Mouse (Mus musculus): ENCODE measurements around the gene Nfkbia. TPM values are rescaled to one million over a fixed set of nuclear protein-coding genes. Genes with fewer than 3 reads are reported as not detected.
A peak's percentile ranks its signal among the peaks of the same experiment; 100 is the strongest.

Gene Nfkbia
- polyA plus RNA-seq, 1 experiment from 2014 or later = 75.2 TPM

GRCm38 (mm10) chr12:55492941-55493340 is 494 bp upstream of the Nfkbia start:
- no peaks in the 10 kb centered on the region for H3K9me3 ChIP-seq (ENCODE audit: control insufficient read depth, low read length)
- H3K4me3 ChIP-seq (ENCODE audit: low read length) = peak overlapping the region; percentile 96
- under 1% methylated on average over 12 of the region's 12 CpGs for WGBS
- H3K4me1 ChIP-seq (ENCODE audit: control insufficient read depth, insufficient read depth, low read length) = peaks cover 14% of the 10 kb centered on the region
- no peak for ATAC-seq (ENCODE audit: low FRiP score, low TSS enrichment)
- H3K36me3 ChIP-seq (ENCODE audit: control insufficient read depth, insufficient read depth, low read length) = peaks cover 32% of the 10 kb centered on the region
- H3K9ac ChIP-seq (ENCODE audit: low read depth, low read length) = peak overlapping the region; percentile 96
- peak overlapping the region; percentile 74 for H3K4me2 ChIP-seq (replicated peaks; ENCODE audit: low read depth, low read length)
- peak overlapping the region; percentile 100 for H3K27ac ChIP-seq (ENCODE audit: low read depth, low read length)
- no peaks in the 10 kb centered on the region for H3K27me3 ChIP-seq (ENCODE audit: control insufficient read depth, insufficient read depth, low read length)

- Histone ChIP-seq H3K27ac (ENCODE audit: low read depth, low read length) (peak overlapping the region; percentile 100), H3K4me1 (ENCODE audit: control insufficient read depth, insufficient read depth, low read length) (peaks cover 18% of the 10 kb centered on the region), H3K9ac (ENCODE audit: low read depth, low read length) (peak overlapping the region; percentile 96), H3K36me3 (ENCODE audit: control insufficient read depth, insufficient read depth, low read length) (peaks cover 39% of the 10 kb centered on the region), H3K4me3 (ENCODE audit: low read length) (peak overlapping the region; percentile 96), H3K9me3 (ENCODE audit: control insufficient read depth, low read length) (no peaks in the 10 kb centered on the region), H3K27me3 (ENCODE audit: control insufficient read depth, insufficient read depth, low read length) (no peaks in the 10 kb centered on the region), H3K4me2 (replicated peaks; ENCODE audit: low read depth, low read length) (peak overlapping the region; percentile 74)
- WGBS = under 1% methylated on average over 40 of the region's 57 CpGs
- peak; percentile 88 for ATAC-seq (ENCODE audit: low FRiP score, low TSS enrichment)
These were observed 797 bp downstream of the Nfkbia start for GRCm38 (mm10) chr12:55491516-55492183.

GRCm38 (mm10) chr12:55490722-55491449 is 1.6 kb downstream of the Nfkbia start:
- Histone ChIP-seq H3K4me3 (ENCODE audit: low read length) (peak overlapping the region; percentile 96), H3K4me1 (ENCODE audit: control insufficient read depth, insufficient read depth, low read length) (peaks cover 18% of the 10 kb centered on the region), H3K9ac (ENCODE audit: low read depth, low read length) (peak overlapping the region; percentile 96), H3K27me3 (ENCODE audit: control insufficient read depth, insufficient read depth, low read length) (no peaks in the 10 kb centered on the region), H3K27ac (ENCODE audit: low read depth, low read length) (peak overlapping the region; percentile 100; the same call in 1 of the 2 replicates), H3K36me3 (ENCODE audit: control insufficient read depth, insufficient read depth, low read length) (peaks cover 39% of the 10 kb centered on the region), H3K4me2 (replicated peaks; ENCODE audit: low read depth, low read length) (peak overlapping the region; percentile 74), H3K9me3 (ENCODE audit: control insufficient read depth, low read length) (no peaks in the 10 kb centered on the region)
- 74% methylated on average over 13 of the region's 13 CpGs for WGBS
- ATAC-seq (ENCODE audit: low FRiP score, low TSS enrichment) = no peak

- WGBS = 86% methylated on average over 14 of the region's 14 CpGs
- Histone ChIP-seq H3K27me3 (ENCODE audit: control insufficient read depth, insufficient read depth, low read length) (no peaks in the 10 kb centered on the region), H3K4me3 (ENCODE audit: low read length) (no peak overlapping the region), H3K9ac (ENCODE audit: low read depth, low read length) (peak overlapping the region; percentile 18; the same call in 1 of the 2 replicates), H3K4me2 (replicated peaks; ENCODE audit: low read depth, low read length) (peak overlapping the region; percentile 74), H3K4me1 (ENCODE audit: control insufficient read depth, insufficient read depth, low read length) (peaks cover 18% of the 10 kb centered on the region), H3K36me3 (ENCODE audit: control insufficient read depth, insufficient read depth, low read length) (peaks cover 39% of the 10 kb centered on the region), H3K27ac (ENCODE audit: low read depth, low read length) (no peak overlapping the region), H3K9me3 (ENCODE audit: control insufficient read depth, low read length) (no peaks in the 10 kb centered on the region)
- no peak for ATAC-seq (ENCODE audit: low FRiP score, low TSS enrichment)
These were observed 2.3 kb downstream of the Nfkbia start for GRCm38 (mm10) chr12:55489986-55490721.

- Histone ChIP-seq H3K27ac (ENCODE audit: low read depth, low read length) (peak overlapping the region; percentile 37; the same call in 1 of the 2 replicates), H3K27me3 (ENCODE audit: control insufficient read depth, insufficient read depth, low read length) (no peaks in the 10 kb centered on the region), H3K4me2 (replicated peaks; ENCODE audit: low read depth, low read length) (no peak overlapping the region), H3K9me3 (ENCODE audit: control insufficient read depth, low read length) (no peaks in the 10 kb centered on the region), H3K36me3 (ENCODE audit: control insufficient read depth, insufficient read depth, low read length) (peaks cover 39% of the 10 kb centered on the region), H3K4me3 (ENCODE audit: low read length) (no peak overlapping the region), H3K4me1 (ENCODE audit: control insufficient read depth, insufficient read depth, low read length) (peaks cover 18% of the 10 kb centered on the region), H3K9ac (ENCODE audit: low read depth, low read length) (no peak overlapping the region)
- no peak for ATAC-seq (ENCODE audit: low FRiP score, low TSS enrichment)
- WGBS = 77% methylated on average over 13 of the region's 13 CpGs
These were observed 3.6 kb downstream of the Nfkbia start for GRCm38 (mm10) chr12:55488661-55489447.

GRCm38 (mm10) chr12:55487843-55488660 is 4.4 kb downstream of the Nfkbia start:
- ATAC-seq (ENCODE audit: low FRiP score, low TSS enrichment) = no peak
- no peak overlapping the region for H3K9ac ChIP-seq (ENCODE audit: low read depth, low read length)
- no peaks in the 10 kb centered on the region for H3K9me3 ChIP-seq (ENCODE audit: control insufficient read depth, low read length)
- peaks cover 39% of the 10 kb centered on the region for H3K36me3 ChIP-seq (ENCODE audit: control insufficient read depth, insufficient read depth, low read length)
- H3K4me2 ChIP-seq (replicated peaks; ENCODE audit: low read depth, low read length) = no peak overlapping the region
- WGBS = 93% methylated on average over 7 of the region's 7 CpGs
- H3K27ac ChIP-seq (ENCODE audit: low read depth, low read length) = no peak overlapping the region
- no peak overlapping the region for H3K4me3 ChIP-seq (ENCODE audit: low read length)
- H3K27me3 ChIP-seq (ENCODE audit: control insufficient read depth, insufficient read depth, low read length) = no peaks in the 10 kb centered on the region
- peaks cover 18% of the 10 kb centered on the region; the same call in 1 of the 2 replicates for H3K4me1 ChIP-seq (ENCODE audit: control insufficient read depth, insufficient read depth, low read length)

GRCm38 (mm10) chr12:55486923-55487674 is 5.3 kb downstream of the Nfkbia start:
- Histone ChIP-seq H3K4me2 (replicated peaks; ENCODE audit: low read depth, low read length) (no peak overlapping the region), H3K9ac (ENCODE audit: low read depth, low read length) (no peak overlapping the region), H3K4me3 (ENCODE audit: low read length) (no peak overlapping the region), H3K9me3 (ENCODE audit: control insufficient read depth, low read length) (no peaks in the 10 kb centered on the region), H3K27me3 (ENCODE audit: control insufficient read depth, insufficient read depth, low read length) (no peaks in the 10 kb centered on the region), H3K36me3 (ENCODE audit: control insufficient read depth, insufficient read depth, low read length) (peaks cover 39% of the 10 kb centered on the region), H3K27ac (ENCODE audit: low read depth, low read length) (no peak overlapping the region), H3K4me1 (ENCODE audit: control insufficient read depth, insufficient read depth, low read length) (peaks cover 18% of the 10 kb centered on the region; the same call in 1 of the 2 replicates)
- 78% methylated on average over 18 of the region's 18 CpGs for WGBS
- no peak for ATAC-seq (ENCODE audit: low FRiP score, low TSS enrichment)

Data from kidney, embryonic 14.5 days (tissue).